Mouse (Mus musculus): ENCODE measurements at regions not wholly inside any gene's neighbourhood (a gene's known extent, or its start where the extent isn't known, plus 50 kb on each side); places are given as distances from the start of the nearest gene placed in this dataset.
A peak's percentile ranks its signal among the peaks of the same experiment; 100 is the strongest.
"Not testable (repeated sequence)": the region's sequence is repeated elsewhere in the genome, so short reads cannot be mapped to it uniquely, and the experiment has no call there.

DNA sequence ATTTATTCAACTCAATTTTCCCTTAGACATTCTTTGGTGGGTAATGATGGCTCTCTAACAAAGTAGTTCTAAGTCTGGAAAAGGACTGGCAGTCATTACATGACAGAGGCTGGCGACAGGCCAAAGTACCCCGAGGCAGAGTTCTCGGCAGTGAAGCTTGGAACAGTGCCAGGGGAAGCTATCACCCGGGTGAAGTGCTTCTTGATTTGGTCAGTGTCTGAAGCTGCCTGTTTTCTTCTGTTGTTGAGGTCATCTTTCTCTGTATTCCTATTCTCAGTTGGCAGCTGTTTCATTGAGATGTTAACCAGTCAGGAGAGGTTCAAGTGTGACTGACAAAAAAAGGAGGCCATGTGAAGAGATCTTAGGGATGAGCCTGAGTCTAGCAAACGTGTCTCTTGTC is 276.6 kb downstream of the Cetn3 start:
- peak overlapping the region; percentile 32 for H3K27ac ChIP-seq
- intact Hi-C loops (cut with DNase I): loop anchor here (5.0 kb wide), 1 partner anchor 198 kb away; no protein-coding TSS in a partner anchor
- TF ChIP-seq POLR2A (IDR thresholded peaks at IDR 0.05; ENCODE audit: insufficient read depth, low read depth, low read length) (no peak), CTCF (IDR thresholded peaks at IDR 0.05) (no peak), EP300 (IDR thresholded peaks at IDR 0.05; ENCODE audit: insufficient read depth, low read depth, low read length) (no peak)

DNA sequence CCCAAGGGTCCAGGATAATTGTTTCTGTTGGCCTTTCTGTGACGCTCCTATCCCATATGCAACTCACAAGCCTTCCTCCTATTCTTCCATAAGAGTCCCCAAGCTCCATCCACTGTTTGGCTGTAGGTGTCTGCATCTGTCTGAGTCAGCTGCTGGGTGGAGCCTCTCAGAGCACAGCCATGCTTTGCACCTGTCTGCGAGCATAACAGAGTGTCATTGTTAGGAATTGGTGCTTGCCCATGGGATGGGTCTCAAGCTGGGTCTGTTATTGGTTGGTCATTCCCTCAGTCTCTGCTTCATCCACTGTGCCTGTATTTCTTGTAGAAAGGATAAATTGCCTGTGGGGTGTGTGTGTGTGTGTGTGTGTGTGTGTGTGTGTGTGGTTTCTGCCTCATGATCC is 281.0 kb downstream of the Cetn3 start:
- H3K27me3 ChIP-seq (ENCODE audit: control insufficient read depth, insufficient read depth, low read length); DNase-seq; H3K27ac ChIP-seq; H3K9ac ChIP-seq (ENCODE audit: low read depth, low read length); H3K4me1 ChIP-seq (ENCODE audit: control insufficient read depth, insufficient read depth, low read length); intact Hi-C loops (cut with DNase I); H3K36me3 ChIP-seq (ENCODE audit: control insufficient read depth, insufficient read depth, low read length); H3K79me2 ChIP-seq (replicated peaks; ENCODE audit: control insufficient read depth, insufficient read depth, low read length); H3K4me3 ChIP-seq: not testable (repeated sequence)
- 95% methylated on average over 2 of the region's 2 CpGs for WGBS

More for the DNA sequence above, 276.6 kb downstream of the Cetn3 start:
- H3K36me3 ChIP-seq (ENCODE audit: control insufficient read depth, insufficient read depth, low read length): peaks cover 2% of the 10 kb centered on the region; the same call in 1 of the 2 replicates
- H3K27me3 ChIP-seq (ENCODE audit: control insufficient read depth, insufficient read depth, low read length): no peaks in the 10 kb centered on the region
- H3K4me1 ChIP-seq (ENCODE audit: control insufficient read depth, insufficient read depth, low read length): no peaks in the 10 kb centered on the region
- DNase-seq: peak; percentile 34 to 42
- no peak overlapping the region for H3K4me3 ChIP-seq
- WGBS: 12% methylated on average over 5 of the region's 5 CpGs
- no peaks in the 10 kb centered on the region for H3K79me2 ChIP-seq (replicated peaks; ENCODE audit: control insufficient read depth, insufficient read depth, low read length)
- H3K9ac ChIP-seq (ENCODE audit: low read depth, low read length): no peak overlapping the region

DNA sequence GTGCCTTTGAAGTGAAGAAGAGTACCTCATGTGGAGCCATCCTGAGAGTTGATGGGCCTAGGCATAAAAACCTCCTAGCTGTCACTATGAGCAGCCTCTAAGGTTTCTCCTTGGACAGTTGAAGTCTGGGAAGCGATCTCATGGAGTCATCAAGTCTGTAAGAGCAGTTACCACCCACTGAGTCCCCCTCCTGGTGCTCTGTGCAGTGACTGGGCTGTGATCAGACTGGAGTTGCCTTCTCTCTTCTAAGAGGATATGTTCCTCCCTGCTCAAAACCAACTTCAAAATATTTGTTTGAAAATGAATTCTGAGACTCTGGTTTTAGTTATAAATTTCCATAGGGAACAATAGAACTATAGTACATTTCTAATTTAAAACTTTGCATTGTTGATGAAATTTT is 283.3 kb downstream of the Cetn3 start:
- Histone ChIP-seq H3K27me3 (ENCODE audit: control insufficient read depth, insufficient read depth, low read length) (no peaks in the 10 kb centered on the region), H3K36me3 (ENCODE audit: control insufficient read depth, insufficient read depth, low read length) (no peaks in the 10 kb centered on the region), H3K27ac (no peak overlapping the region), H3K4me1 (ENCODE audit: control insufficient read depth, insufficient read depth, low read length) (no peaks in the 10 kb centered on the region), H3K4me3 (no peak overlapping the region), H3K9ac (ENCODE audit: low read depth, low read length) (no peak overlapping the region), H3K79me2 (replicated peaks; ENCODE audit: control insufficient read depth, insufficient read depth, low read length) (no peaks in the 10 kb centered on the region)
- DNase-seq: no peak
- WGBS: 56% methylated on average over 1 of the region's 1 CpGs
- TF ChIP-seq EP300 (IDR thresholded peaks at IDR 0.05; ENCODE audit: insufficient read depth, low read depth, low read length) (no peak), CTCF (IDR thresholded peaks at IDR 0.05) (no peak), POLR2A (IDR thresholded peaks at IDR 0.05; ENCODE audit: insufficient read depth, low read depth, low read length) (no peak)
- intact Hi-C loops (cut with DNase I): no loop called here

DNA sequence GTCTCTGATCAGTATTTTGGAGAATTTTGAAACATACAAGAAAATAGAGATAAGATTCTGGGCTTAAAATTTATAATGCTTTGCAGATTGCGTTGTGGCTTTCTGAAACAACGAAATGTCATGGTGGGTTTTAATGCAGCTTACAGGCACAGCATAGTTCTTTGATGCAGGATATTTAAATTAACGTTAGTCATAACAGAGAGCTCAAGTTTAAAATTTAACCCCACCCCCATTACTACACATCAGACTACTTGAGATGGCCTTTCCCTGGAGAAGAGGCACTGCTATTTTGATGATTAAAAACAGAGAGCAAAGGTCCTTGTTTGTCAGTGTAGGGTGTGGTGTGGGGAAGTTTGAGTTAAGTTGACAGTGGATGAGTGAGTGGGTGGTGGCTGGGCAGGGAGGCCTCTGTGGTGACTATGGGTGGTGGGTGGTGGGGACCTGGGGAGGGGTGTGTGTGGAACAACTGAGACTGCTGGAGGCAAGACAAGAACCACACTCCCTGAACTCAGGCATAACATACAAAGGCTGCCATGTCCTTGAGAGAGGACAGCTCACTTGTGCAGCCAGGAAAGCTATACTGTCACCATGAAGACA is 283.9 kb downstream of the Cetn3 start:
- no peak for DNase-seq
- no peaks in the 10 kb centered on the region for H3K79me2 ChIP-seq (replicated peaks; ENCODE audit: control insufficient read depth, insufficient read depth, low read length)
- H3K9ac ChIP-seq (ENCODE audit: low read depth, low read length): no peak overlapping the region
- no peaks in the 10 kb centered on the region for H3K4me1 ChIP-seq (ENCODE audit: control insufficient read depth, insufficient read depth, low read length)
- no peaks in the 10 kb centered on the region for H3K27me3 ChIP-seq (ENCODE audit: control insufficient read depth, insufficient read depth, low read length)
- H3K27ac ChIP-seq: no peak overlapping the region
- no peak overlapping the region for H3K4me3 ChIP-seq
- WGBS: 76% methylated on average over 3 of the region's 3 CpGs
- intact Hi-C loops (cut with DNase I): no loop called here
- H3K36me3 ChIP-seq (ENCODE audit: control insufficient read depth, insufficient read depth, low read length): no peaks in the 10 kb centered on the region
- TF ChIP-seq CTCF (IDR thresholded peaks at IDR 0.05) (no peak), EP300 (IDR thresholded peaks at IDR 0.05; ENCODE audit: insufficient read depth, low read depth, low read length) (no peak), POLR2A (IDR thresholded peaks at IDR 0.05; ENCODE audit: insufficient read depth, low read depth, low read length) (no peak)

DNA sequence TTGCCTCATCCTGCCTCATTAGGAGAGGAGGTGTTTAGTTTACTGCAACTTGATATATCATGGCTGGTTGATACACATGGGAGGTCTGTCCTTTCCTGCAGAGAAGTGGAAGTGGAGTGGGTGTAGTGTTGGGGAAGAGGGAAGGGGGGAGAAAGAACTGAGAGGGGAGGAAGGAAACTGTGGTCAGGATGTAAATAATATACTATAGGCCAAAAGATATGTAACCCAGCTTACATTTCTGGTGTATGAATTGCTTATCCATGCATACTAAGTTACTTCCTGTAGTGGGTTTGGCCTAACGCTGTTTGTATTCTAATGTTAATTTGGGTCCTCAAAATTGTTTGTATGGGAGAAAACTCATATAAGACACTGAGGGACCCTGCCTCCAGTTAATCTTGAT is 289.6 kb downstream of the Cetn3 start:
- no peak overlapping the region for H3K4me3 ChIP-seq
- WGBS: 70% methylated on average over 1 of the region's 1 CpGs
- H3K27ac ChIP-seq: no peak overlapping the region
- H3K9ac ChIP-seq (ENCODE audit: low read depth, low read length): no peak overlapping the region
- H3K4me1 ChIP-seq (ENCODE audit: control insufficient read depth, insufficient read depth, low read length): no peaks in the 10 kb centered on the region
- H3K79me2 ChIP-seq (replicated peaks; ENCODE audit: control insufficient read depth, insufficient read depth, low read length): no peaks in the 10 kb centered on the region
- no peak for DNase-seq
- intact Hi-C loops (cut with DNase I): no loop called here
- TF ChIP-seq CTCF (IDR thresholded peaks at IDR 0.05) (no peak), EP300 (IDR thresholded peaks at IDR 0.05; ENCODE audit: insufficient read depth, low read depth, low read length) (no peak), POLR2A (IDR thresholded peaks at IDR 0.05; ENCODE audit: insufficient read depth, low read depth, low read length) (no peak)
- H3K36me3 ChIP-seq (ENCODE audit: control insufficient read depth, insufficient read depth, low read length): no peaks in the 10 kb centered on the region
- H3K27me3 ChIP-seq (ENCODE audit: control insufficient read depth, insufficient read depth, low read length): no peaks in the 10 kb centered on the region

DNA sequence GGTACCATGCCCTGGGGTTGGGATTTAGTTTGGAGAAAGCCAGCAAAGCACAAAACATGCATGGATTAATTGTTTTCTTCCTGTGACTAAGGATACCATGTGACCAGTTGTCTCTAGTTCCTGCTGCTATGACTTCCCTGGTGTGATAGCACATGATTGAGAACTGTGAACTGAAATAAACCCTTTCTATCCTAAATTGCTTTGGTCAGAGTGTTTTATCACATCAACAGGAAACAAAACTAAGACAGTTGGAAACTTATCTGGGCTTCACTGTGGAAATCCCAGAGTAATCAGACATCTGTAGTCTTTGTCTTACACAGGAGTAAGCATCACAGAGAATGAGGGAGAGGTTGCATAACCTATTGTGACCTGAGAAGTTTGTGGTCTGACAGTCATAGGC is 290.5 kb downstream of the Cetn3 start:
- DNase-seq: no peak
- TF ChIP-seq CTCF (IDR thresholded peaks at IDR 0.05): no peak
- no peak for TF ChIP-seq EP300 (IDR thresholded peaks at IDR 0.05; ENCODE audit: insufficient read depth, low read depth, low read length)
- TF ChIP-seq POLR2A (IDR thresholded peaks at IDR 0.05; ENCODE audit: insufficient read depth, low read depth, low read length): no peak
- Histone ChIP-seq H3K4me1 (ENCODE audit: control insufficient read depth, insufficient read depth, low read length) (no peaks in the 10 kb centered on the region), H3K27me3 (ENCODE audit: control insufficient read depth, insufficient read depth, low read length) (no peaks in the 10 kb centered on the region), H3K36me3 (ENCODE audit: control insufficient read depth, insufficient read depth, low read length) (no peaks in the 10 kb centered on the region), H3K79me2 (replicated peaks; ENCODE audit: control insufficient read depth, insufficient read depth, low read length) (no peaks in the 10 kb centered on the region), H3K27ac (no peak overlapping the region), H3K9ac (ENCODE audit: low read depth, low read length) (no peak overlapping the region), H3K4me3 (no peak overlapping the region)
- intact Hi-C loops (cut with DNase I): no loop called here

All from heart, adult 2 months (tissue).